Mouse (Mus musculus): ENCODE measurements around the gene Myadml2. TPM values are rescaled to one million over a fixed set of nuclear protein-coding genes. Genes with fewer than 3 reads are reported as not detected.

Gene Myadml2
- polyA plus RNA-seq, 1 experiment: not detected

DNA sequence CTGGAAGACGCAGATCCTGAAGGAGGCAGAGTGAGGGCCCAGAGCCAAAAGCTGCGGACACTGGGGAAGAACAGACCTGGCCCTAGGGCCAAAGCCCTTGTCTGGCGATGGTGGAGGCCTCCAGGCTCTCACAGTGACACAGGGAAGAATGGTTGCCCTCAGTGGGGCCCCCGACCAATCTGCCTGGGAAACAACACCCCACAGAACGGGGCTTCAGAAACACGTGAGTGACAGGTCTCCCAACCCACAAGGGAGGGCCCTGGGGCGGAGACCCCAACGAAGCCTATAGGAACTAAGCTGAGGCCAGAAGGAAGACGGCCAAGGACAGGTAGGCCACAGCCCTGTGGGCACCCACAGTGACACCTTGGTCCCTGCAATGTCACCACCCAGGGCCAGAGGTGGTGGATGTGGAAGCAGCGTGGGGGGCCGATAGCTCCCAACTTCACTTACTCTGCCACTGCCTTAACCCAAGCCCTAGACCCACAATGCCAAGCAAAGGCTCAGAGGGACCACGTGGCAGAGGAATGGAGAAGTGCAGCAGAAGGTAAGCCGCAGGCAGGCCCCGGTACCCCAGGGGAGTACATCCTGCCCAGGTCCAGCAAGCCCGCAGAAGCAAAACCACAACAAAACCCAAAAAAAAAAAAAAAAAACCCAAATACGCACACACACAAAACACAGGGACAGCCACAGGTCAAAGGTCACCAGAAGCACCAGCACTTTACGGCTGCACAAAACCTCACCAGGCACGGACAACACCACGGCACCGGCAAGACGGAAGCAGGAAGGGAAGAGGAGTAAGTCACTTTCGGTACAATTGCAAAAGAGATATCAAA is 20.3 kb downstream of the Myadml2 start:
- no peak for TF ChIP-seq GATA1 (IDR thresholded peaks at IDR 0.05; ENCODE audit: low read length)

DNA sequence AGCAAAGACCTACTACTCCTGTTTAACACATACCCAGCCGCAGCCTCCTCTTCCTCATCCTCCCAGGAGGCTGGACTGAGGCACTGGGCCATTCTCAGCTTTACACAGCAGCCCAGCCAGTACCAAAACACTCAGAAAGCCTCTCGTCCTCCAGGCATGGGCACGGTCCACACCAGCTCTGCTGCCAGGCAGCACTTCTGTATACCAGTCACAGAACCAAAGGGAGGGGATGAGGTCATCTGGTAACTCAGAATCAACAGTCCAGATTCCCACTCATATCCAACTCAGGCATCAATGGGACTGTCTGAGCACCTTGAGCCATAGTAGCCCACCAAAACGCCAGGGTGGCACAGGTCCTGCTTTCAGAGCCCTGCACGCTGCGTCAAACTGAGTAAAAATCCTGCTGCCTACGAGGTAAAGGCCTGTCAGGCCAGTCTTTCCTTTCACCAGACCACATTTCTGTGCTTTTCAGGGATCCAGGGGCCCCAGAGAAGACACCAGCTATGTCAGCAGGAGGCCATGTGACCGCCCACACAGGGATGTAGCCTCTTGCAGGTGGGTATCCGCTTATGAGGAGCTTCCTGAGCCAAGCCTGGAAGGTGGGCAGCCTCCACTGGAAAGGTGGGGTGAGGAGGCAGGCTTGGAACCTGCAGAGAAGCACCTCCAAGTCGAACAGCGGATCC is 21.0 kb downstream of the Myadml2 start:
- no peak for TF ChIP-seq GATA1 (IDR thresholded peaks at IDR 0.05; ENCODE audit: low read length)

DNA sequence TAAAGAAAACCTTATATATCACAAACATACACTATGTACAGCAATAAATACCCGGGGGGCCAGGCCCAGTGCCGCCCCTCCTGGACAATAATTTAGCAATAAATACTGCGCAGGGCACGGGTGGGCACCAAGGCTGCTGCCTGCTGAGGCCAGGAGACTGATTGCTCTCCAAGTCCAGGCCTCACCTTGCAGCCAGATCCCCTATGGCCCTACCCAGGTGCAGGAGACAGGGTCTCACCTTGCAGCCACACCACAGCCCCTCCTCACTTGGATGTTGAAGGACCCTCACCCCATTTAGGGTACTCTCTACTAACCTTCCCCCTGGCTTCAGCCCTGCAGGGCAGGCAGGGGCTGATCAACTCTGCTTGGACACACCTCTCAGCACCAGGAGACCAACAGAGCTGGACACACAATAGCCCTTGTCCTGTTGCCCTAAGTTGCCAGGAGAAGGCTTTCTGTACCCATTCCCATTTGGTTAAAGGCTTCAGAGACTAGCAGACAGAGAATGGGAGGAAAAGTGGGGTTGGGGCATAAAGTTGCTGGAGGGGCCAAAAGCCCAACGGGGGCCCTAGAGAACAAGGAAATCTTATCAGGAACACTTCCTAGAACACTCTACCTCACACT is 22.7 kb downstream of the Myadml2 start, which contains the start of gene Sirt7:
Gene Sirt7, minus strand, starts transcription at position 89 of the 624 bp plus-strand sequence.
- TF ChIP-seq GATA1 (IDR thresholded peaks at IDR 0.05; ENCODE audit: low read length): no peak

DNA sequence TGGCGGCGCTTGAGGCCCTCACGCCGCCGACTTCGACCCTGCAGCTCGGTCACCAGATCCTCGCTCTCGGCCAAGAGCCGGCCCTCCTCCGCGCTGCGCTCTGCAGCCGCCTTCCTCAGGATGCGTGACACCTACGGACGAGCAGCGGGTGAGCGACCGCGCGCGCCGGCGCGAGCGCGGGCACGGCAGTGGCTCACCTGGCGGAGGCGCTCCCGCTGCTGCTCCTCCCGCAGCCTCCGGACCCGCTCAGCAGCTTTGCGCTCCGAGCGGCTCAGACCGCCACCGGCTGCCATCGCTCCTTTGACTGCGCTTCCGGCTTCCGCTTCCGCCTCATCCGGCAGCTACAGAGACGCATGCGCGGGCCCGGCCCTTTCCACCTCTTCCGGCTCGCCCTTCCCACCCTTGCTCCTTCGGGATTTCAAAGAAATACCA is 23.3 kb downstream of the Myadml2 start:
- TF ChIP-seq GATA1 (IDR thresholded peaks at IDR 0.05; ENCODE audit: low read length): no peak

DNA sequence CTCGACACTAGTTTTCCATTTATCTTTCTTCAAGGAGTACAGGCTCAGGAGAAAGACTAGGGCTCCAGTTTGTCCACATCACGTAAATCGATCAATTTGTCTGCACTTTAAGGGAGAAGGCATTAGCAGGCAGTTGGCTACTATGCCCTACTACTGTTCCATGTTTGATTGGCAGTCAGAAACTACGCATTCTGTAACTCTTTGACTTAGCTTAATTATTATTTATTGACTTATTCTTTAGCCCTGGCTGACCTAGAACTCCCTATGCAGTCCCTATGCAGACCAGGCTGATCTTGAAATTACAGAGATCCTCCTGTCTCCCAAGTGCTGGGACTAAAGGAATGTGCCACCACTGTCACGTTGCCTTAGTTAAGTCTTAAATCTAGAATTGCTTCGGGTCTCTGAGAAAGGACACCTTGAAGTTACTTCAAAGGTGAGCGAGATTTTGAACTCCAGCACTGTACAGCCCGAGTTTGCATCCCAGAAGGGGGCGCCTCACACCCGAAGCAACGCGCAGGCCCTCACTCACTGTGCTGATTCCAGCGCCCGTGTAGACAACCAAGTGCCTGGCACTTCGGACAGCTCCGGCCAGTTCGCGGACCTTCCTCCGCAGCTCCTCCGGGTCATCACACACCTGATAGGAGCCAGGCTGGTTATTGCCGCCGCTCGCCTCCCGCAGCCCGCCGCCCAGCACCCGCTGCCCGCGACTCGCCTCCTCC is 23.8 kb downstream of the Myadml2 start:
- no peak for TF ChIP-seq GATA1 (IDR thresholded peaks at IDR 0.05; ENCODE audit: low read length)

DNA sequence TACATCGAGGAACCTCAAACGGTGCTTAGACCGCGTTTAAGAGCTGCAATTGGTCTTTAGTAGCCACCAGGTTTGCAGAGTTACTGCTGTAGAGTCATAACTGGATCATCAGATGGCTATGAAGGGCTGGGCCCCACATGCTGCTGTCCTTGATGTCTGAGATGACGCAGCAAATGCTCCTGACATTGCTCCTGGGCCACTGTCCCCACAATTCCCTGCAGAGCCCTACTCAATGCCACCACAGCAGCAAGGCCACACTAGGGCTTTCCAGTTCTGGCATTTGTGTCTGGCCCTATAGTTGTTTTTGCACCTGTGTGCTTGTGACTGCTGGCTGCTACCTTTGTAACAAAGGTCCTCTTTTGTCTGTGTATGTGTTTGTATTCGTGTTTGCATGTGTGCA is 25.2 kb downstream of the Myadml2 start:
- TF ChIP-seq GATA1 (IDR thresholded peaks at IDR 0.05; ENCODE audit: low read length): no peak

DNA sequence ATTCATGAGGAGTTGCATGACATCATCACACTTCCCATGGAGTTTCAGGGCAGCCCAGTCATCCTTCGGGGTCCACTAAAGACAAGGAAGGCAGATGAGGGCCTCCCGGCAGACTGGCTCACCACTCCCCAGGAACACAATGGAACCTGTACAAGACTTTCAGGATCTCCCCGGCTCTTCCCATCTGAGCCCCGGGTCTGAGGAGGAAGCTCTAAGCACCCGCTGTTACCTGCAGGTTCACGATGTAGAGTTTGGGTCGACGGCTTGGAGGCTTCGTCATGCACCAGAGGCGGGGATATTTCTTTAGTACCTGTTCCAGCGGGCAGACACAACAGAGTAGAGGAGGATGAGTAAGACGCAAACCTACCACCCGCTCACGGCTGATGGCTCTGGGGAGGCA is 27.8 kb downstream of the Myadml2 start:
- TF ChIP-seq GATA1 (IDR thresholded peaks at IDR 0.05; ENCODE audit: low read length): no peak

DNA sequence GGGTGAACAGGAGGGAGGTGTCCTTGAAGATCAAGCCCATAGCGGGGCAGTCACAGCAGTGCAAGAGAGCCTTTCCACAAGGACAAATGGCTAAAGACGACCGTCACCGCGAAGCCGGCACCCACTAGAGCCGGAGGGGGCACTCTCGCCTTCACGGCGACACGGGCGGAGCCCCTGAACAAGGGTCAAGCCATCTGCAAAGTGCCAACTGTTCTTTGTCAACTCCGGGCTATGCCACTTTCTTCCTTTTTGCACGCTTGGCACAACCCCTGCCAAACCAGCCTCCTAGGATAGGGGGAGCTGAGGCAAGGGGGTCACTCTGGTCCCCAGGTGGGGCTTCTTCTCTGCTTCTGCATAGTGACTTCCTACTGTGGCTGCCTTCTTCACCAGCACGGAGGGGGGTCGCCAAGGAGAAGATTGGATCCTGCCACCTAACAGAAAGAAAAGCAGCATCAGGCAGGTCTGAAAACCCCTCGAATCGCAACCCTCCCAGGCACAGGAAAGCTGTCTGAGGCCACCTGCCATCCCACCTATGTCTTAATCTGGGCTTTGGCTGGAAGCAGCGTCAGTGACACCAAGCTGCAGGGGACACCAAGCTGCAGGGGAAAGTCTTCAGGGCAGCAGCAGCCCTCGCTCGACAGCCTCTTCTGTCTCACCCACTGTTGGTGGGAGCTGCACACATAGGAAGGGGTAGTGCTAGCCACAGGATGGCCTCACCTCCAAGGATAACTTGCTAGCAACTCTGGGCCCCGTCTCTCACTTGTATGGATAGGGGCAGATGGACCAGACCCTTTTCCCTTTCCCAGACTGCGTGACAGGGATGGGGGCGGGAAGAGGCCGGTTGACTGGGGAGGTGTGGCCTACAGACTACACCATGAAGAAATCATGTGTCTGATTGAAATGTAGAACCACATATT is 29.1 kb downstream of the Myadml2 start:
- no peak for TF ChIP-seq GATA1 (IDR thresholded peaks at IDR 0.05; ENCODE audit: low read length)

DNA sequence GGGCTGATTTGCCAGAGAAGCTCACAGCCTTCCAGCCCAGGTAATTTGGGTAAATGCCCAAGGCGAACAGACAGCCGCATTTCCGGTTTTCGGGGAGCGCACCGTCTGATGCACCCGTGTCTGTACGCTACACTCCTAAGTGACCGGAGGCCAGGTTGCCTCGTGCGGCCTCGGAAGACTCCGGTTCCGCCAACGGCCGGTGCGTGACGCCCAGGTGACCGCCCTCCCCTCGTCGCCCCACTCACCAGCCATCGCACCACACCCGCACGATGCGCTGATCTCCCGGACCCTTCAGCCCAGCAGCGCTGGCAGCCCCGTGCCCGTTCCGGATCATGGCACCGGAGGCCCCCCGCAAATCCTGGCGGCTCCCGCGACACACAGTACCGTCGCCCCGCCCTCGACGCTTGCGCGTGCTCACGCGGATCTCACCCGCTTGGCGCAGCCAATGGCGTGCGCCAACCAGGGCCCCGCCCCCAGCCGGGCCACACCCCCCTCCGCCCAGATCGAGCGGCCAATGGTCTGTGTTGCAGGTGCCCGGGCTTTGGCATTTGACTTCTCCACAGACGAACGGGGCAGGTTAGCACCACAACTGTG is 30.3 kb downstream of the Myadml2 start, which contains the start of gene Pcyt2:
Gene Pcyt2, minus strand, starts transcription at position 418 of the 594 bp plus-strand sequence.
- TF ChIP-seq GATA1 (IDR thresholded peaks at IDR 0.05; ENCODE audit: low read length): no peak

DNA sequence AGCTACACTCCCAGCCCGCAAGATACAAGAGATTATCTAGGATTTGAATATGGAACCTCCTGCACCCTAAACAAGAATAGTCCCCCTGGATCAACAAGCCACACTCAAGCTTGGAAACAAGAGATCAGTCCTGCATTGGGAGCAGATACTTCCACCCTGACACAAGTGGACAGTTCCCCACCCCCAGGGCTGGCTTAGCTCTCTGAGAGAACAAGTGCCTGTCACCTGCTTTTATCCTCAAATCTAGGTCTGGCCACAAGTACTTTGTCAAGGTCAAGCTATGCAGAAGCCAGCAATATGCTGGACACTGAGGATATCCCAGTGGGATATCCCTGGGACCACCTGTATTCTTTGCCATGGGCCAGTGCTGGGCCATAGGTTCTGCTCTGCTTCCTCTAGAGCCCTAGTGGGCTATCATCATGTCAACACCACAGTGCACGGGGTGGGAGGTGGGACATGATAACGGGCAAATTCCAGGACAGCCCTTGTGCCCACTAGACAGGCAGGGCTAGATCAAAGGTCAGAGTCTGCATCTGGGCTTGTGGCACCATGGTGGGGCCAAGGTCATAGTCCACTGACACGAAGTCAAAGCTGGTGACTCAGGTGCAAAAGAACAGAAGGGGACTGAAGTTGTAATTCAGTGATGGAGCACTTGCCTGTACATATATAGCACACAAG is 31.2 kb downstream of the Myadml2 start:
- no peak for TF ChIP-seq GATA1 (IDR thresholded peaks at IDR 0.05; ENCODE audit: low read length)

DNA sequence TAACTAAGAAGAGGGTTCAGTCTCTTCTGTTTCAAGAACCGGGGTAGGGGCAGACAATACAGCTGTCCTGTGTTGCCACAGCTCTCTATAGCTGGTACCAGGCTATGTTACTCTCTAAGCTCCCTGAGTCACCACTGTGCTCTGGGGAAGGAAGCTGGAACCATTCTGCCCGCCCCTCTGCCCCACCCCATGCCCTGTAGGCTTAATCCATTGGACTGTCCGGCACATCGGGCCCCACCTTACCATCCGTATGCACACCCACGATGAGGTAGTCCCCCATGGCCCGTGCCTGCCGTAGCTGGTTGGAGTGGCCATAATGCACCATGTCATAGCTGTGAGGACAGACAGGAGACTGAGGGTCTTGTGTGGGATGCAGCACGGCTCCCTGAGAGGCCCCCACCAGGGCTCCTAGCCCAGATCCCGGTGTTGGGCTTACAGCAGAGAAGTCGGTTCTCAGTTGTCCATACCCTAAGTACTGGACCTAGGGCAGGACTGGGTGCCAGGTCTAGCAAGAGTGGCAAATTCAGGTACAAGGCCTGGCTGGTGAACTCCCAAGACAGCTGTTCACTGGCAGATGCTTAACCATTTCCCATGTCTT is 32.3 kb downstream of the Myadml2 start:
- no peak for TF ChIP-seq GATA1 (IDR thresholded peaks at IDR 0.05; ENCODE audit: low read length)

DNA sequence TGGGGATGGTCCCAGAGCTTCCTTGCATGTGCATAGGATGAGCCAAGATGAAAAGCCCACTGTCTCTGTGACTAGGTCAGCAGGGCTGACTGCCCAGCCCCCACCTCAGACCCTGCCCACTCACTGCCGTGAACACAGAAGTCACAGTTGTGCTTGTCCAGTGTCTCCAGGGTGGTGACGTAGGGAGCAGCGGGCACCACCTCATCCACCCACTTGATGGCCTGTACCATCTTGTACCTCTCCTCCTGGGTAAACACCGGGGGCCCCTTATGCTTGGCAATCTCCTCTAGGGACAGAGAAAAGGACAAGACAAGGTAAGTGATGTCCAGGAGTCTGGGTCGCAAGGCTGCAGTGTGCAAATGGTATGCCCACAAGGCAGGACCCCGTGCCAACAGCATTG is 32.8 kb downstream of the Myadml2 start:
- no peak for TF ChIP-seq GATA1 (IDR thresholded peaks at IDR 0.05; ENCODE audit: low read length)

DNA sequence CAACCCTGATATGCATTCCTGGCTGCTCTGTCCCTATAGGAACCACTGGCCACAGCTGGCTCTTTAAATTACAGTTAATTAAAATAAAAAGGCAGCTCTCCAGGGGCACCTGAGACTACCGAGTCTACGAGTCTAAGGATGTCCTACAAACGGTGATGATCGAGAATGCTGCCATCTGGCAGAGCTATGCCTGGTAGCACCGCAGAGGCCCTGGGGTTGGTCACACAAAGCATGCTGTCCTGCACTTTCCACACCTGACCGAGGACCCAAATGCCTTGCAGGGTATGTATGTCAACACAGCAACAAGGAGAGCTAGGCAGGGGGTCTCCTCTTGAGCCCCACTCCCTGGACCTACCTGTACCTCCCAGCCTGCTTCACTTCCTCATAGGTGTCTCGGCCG is 34.0 kb downstream of the Myadml2 start:
- TF ChIP-seq GATA1 (IDR thresholded peaks at IDR 0.05; ENCODE audit: low read length): no peak

Data from G1E-ER4 (cell line).